Mouse (Mus musculus): ENCODE measurements around the gene Atp6v1a.

DNA sequence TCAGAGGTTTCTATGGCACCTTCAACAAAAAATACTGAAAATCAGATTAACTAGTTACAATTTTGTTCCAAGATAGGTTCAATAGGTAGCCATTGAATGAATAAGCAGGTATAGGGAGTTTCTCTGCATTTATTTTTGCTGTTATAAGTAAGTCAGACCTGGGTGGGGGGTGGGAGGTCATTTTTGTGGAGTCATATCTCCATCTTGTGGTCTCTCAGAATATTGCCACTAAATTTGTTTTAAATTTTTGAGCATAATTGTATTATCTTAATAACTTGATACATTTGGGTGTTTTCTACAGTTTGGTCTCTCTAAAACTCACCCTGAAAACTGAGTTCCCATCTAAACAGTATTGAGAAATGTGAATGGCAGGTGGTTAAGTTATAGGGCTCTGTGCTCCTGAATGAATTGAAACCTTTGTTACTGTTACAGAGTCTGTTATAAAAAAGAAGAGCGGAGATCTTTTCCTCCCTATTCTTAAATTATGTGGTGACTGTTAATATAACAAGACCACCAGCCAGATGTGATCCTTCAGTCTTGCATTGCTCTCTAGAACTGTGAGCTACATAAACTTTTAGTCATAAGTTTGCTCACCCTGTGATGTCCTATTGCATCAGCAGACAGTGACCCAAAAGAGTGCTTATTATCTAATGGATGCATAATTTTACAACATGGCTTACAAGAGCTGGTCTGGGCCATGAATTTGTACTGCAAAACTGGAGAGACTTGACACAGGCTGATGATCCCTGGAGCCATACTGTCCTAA lies 9.7 kb upstream of the Atp6v1a start:
- peak; percentile 47 for TF ChIP-seq CTCF (IDR thresholded peaks at IDR 0.05; ENCODE audit: low read depth)
- no peak for TF ChIP-seq EP300 (IDR thresholded peaks at IDR 0.05; ENCODE audit: low read depth)
